Mouse (Mus musculus) lung, embryonic 14.5 days (tissue): ENCODE measurements around the gene Grap2. TPM values are rescaled to one million over a fixed set of nuclear protein-coding genes. Genes with fewer than 3 reads are reported as not detected.
A peak's percentile ranks its signal among the peaks of the same experiment; 100 is the strongest.

Source experiments
- ATAC-seq: fragments of 200-750 bp; cut with Nextera tagmentation; 2 replicates; pipeline ENCODE4 v1.8.0; 2017; ENCODE audit warnings: mild to moderate bottlenecking, moderate TSS enrichment, moderate library complexity; ENCODE audit not compliant: insufficient read depth
- DNase-seq: peaks from one replicate; pipeline ENCODE4 v3.0.0-alpha.2; 2015
- H3K27ac ChIP-seq: fragments of 300-500 bp; sonication (generic); 2 replicates; pipeline ENCODE4 v1.5.1; 2014; ENCODE audit warnings: low read depth, mild to moderate bottlenecking, moderate library complexity
- H3K27me3 ChIP-seq: fragments of 300-500 bp; sonication (generic); 2 replicates; pipeline ENCODE4 v1.6.1; 2014; ENCODE audit warnings: low read length, control low read depth; ENCODE audit not compliant: insufficient read depth
- H3K36me3 ChIP-seq: fragments of 300-500 bp; sonication (generic); 2 replicates; pipeline ENCODE4 v1.6.1; 2014; ENCODE audit warnings: control low read depth; ENCODE audit not compliant: insufficient read depth
- H3K4me1 ChIP-seq: fragments of 300-500 bp; sonication (generic); 2 replicates; pipeline ENCODE4 v1.6.1; 2014; ENCODE audit warnings: antibody characterized with exemption, control low read depth; ENCODE audit not compliant: insufficient read depth
- H3K4me2 ChIP-seq: fragments of 300-500 bp; sonication (generic); 2 replicates; pipeline ENCODE4 v1.6.1; 2014; ENCODE audit warnings: mild to moderate bottlenecking
- H3K4me3 ChIP-seq: fragments of 300-500 bp; sonication (generic); 2 replicates; pipeline ENCODE4 v1.5.1; 2014; ENCODE audit warnings: low read depth, low read length
- H3K9ac ChIP-seq: fragments of 300-500 bp; sonication (generic); 2 replicates; pipeline ENCODE4 v1.6.1; 2014
- H3K9me3 ChIP-seq: fragments of 300-500 bp; sonication (generic); 2 replicates; pipeline ENCODE4 v1.6.1; 2016; ENCODE audit warnings: low read depth, low read length, control low read depth
- CTCF ChIP-seq: IDR thresholded peaks from 2 replicates; pipeline ENCODE4 v1.5.1; 2016; ENCODE audit warnings: antibody characterized with exemption, low read depth
- WGBS: fragments of 180-500 bp; shearing (Covaris S2); extraction: QIAGEN DNeasy Blood & Tissue Kit; methylation state at CpG from one replicate; pipeline ENCODE4 v1.1.7; 2014; 5-methylcytosine and 5-hydroxymethylcytosine counted together
- polyA plus RNA-seq: library from polyadenylated mRNA; unstranded; fragments of >200 nt; fragmentation: Nextera tagmentation; extraction: Ambion mirVana; gene quantifications from 2 replicates; pipeline ENCODE4 v1.2.1, GENCODE M21; 2014

Gene Grap2
- polyA plus RNA-seq, 1 experiment from 2014 or later, result 1.8 TPM

- H3K4me1 ChIP-seq, result no peaks in the 10 kb centered on the region
- no peaks in the 10 kb centered on the region for H3K36me3 ChIP-seq
- 64% methylated on average over 7 of the region's 7 CpGs for WGBS
- no peaks in the 10 kb centered on the region for H3K9me3 ChIP-seq
- TF ChIP-seq CTCF, result no peak
- H3K27me3 ChIP-seq, result no peaks in the 10 kb centered on the region
- H3K4me2 ChIP-seq, result peak overlapping the region; percentile 34; the same call in 1 of the 2 replicates
- DNase-seq, result no peak
- H3K27ac ChIP-seq, result no peak overlapping the region
- H3K4me3 ChIP-seq, result no peak overlapping the region
- H3K9ac ChIP-seq, result no peak overlapping the region
- no peak for ATAC-seq
Observed at GRCm38 (mm10) chr15:80630147-80630546, 57.8 kb downstream of the Grap2 start.

DNA sequence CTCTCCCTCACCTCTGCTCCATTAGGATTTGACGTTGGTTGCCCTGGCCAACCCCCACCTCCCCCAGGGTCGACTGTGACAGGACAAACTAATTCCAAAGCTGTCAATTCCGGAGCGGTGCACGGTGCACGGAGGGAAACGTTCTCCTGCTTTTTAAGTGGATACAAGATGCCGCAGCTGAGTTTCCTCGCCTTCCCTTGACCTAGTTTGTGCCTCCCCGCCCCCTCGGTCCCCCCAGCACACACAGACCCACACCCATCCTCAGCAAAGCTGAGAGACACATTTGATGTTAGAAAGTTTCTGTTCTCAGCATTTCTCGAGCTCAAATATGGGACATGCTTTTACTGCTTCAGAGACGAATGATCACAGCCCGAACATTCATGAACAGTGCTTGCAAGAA is 58.3 kb downstream of the Grap2 start:
- no peaks in the 10 kb centered on the region for H3K9me3 ChIP-seq
- no peak for TF ChIP-seq CTCF
- DNase-seq (no peak), ATAC-seq (no peak)
- no peak overlapping the region for H3K4me3 ChIP-seq
- no peak overlapping the region for H3K9ac ChIP-seq
- 23% methylated on average over 14 of the region's 14 CpGs for WGBS
- H3K27ac ChIP-seq, result no peak overlapping the region
- H3K27me3 ChIP-seq, result no peaks in the 10 kb centered on the region
- peak overlapping the region; percentile 34 for H3K4me2 ChIP-seq
- H3K4me1 ChIP-seq, result no peaks in the 10 kb centered on the region
- H3K36me3 ChIP-seq, result no peaks in the 10 kb centered on the region

DNA sequence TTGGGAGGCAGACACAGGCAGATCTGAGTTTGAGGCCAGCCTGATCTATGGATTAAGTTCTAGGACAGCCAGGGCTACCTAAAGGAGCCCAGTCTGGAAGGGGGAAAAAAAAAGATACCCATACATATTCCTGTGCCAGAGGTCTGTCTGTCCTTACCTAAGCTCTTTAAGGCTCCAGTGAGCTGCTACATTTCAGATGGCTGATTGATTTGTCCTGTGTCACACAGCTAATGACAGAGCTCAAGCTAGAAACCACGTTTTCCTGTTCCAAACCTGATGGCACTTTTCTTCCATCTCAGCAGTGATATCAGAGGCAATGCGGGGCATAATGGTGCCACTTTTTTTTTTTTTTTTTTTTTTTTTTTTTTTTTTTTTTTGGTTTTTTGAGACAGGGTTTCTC is 58.9 kb downstream of the Grap2 start:
- H3K9ac ChIP-seq, result no peak overlapping the region
- no peak overlapping the region for H3K27ac ChIP-seq
- ATAC-seq, result no peak
- WGBS, result 75% methylated on average over 2 of the region's 2 CpGs
- no peak overlapping the region for H3K4me2 ChIP-seq
- H3K9me3 ChIP-seq, result no peaks in the 10 kb centered on the region
- no peaks in the 10 kb centered on the region for H3K4me1 ChIP-seq
- H3K4me3 ChIP-seq, result no peak overlapping the region
- no peaks in the 10 kb centered on the region for H3K27me3 ChIP-seq
- no peak for DNase-seq
- no peak for TF ChIP-seq CTCF
- no peaks in the 10 kb centered on the region for H3K36me3 ChIP-seq

- DNase-seq (no peak), ATAC-seq (no peak)
- Histone ChIP-seq H3K36me3 (no peaks in the 10 kb centered on the region), H3K4me3 (no peak overlapping the region), H3K27me3 (no peaks in the 10 kb centered on the region), H3K27ac (no peak overlapping the region), H3K9me3 (no peaks in the 10 kb centered on the region), H3K4me1 (no peaks in the 10 kb centered on the region), H3K9ac (no peak overlapping the region), H3K4me2 (no peak overlapping the region)
- no peak for TF ChIP-seq CTCF
- whole genome bisulfite sequencing, result 85% methylated on average over 13 of the region's 13 CpGs
Observed at GRCm38 (mm10) chr15:80632280-80632893, 60.0 kb downstream of the Grap2 start.

GRCm38 (mm10) chr15:80634391-80635193 is 62.2 kb downstream of the Grap2 start:
- peak; percentile 56 for TF ChIP-seq CTCF

GRCm38 (mm10) chr15:80636757-80637372 is 64.5 kb downstream of the Grap2 start:
- no peak for ATAC-seq
- 58% methylated on average over 13 of the region's 13 CpGs for WGBS
- no peaks in the 10 kb centered on the region for H3K36me3 ChIP-seq
- no peak overlapping the region for H3K27ac ChIP-seq
- no peaks in the 10 kb centered on the region for H3K4me1 ChIP-seq
- H3K4me2 ChIP-seq, result no peak overlapping the region
- no peak for TF ChIP-seq CTCF
- DNase-seq, result no peak
- no peaks in the 10 kb centered on the region for H3K27me3 ChIP-seq
- H3K4me3 ChIP-seq, result no peak overlapping the region
- H3K9ac ChIP-seq, result no peak overlapping the region
- H3K9me3 ChIP-seq, result no peaks in the 10 kb centered on the region

More at GRCm38 (mm10) chr15:80634391-80635193, 62.2 kb downstream of the Grap2 start:
- H3K4me3 ChIP-seq, result no peak overlapping the region
- 43% methylated on average over 11 of the region's 11 CpGs for WGBS
- H3K36me3 ChIP-seq, result no peaks in the 10 kb centered on the region
- DNase-seq (peak; percentile 83), ATAC-seq (no peak)
- no peaks in the 10 kb centered on the region for H3K9me3 ChIP-seq
- H3K4me1 ChIP-seq, result no peaks in the 10 kb centered on the region
- no peak overlapping the region for H3K27ac ChIP-seq
- no peak overlapping the region for H3K4me2 ChIP-seq
- H3K27me3 ChIP-seq, result no peaks in the 10 kb centered on the region
- H3K9ac ChIP-seq, result no peak overlapping the region

- no peak for DNase-seq
- no peak for ATAC-seq
- H3K36me3 ChIP-seq, result no peaks in the 10 kb centered on the region
- H3K9me3 ChIP-seq, result no peaks in the 10 kb centered on the region
- H3K4me3 ChIP-seq, result no peak overlapping the region
- H3K4me2 ChIP-seq, result no peak overlapping the region
- no peak overlapping the region for H3K9ac ChIP-seq
- H3K27me3 ChIP-seq, result no peaks in the 10 kb centered on the region
- TF ChIP-seq CTCF, result no peak
- H3K4me1 ChIP-seq, result no peaks in the 10 kb centered on the region
- WGBS, result 31% methylated on average over 11 of the region's 11 CpGs
- no peak overlapping the region for H3K27ac ChIP-seq
Observed at GRCm38 (mm10) chr15:80639071-80639702, 66.8 kb downstream of the Grap2 start.
